Mouse (Mus musculus) adrenal gland, postnatal 36 days (tissue): ENCODE results near the gene Plscr1. TPM values are rescaled to one million over a fixed set of nuclear protein-coding genes. Genes with fewer than 3 reads are reported as not detected.

Experiments used
- DNase-seq, 2 experiments: peaks; one replicate each; pipeline ENCODE4 v3.0.0; 2021; ENCODE audit warnings: mixed read lengths in 1 of 2
- microRNA-seq: library from miRNA; unstranded; fragments of <30 nt; microRNA quantifications from one replicate; pipeline ENCODE4 v1.2.0, GENCODE M21; 2021
- total RNA-seq, 2 experiments: library from RNA; stranded (reverse); gene quantifications; 2 replicates each; pipeline ENCODE4 v1.2.3; 2021

Gene Plscr1
- total RNA-seq, 2 experiments from 2014 or later: 10.5 to 14.1 TPM

DNA sequence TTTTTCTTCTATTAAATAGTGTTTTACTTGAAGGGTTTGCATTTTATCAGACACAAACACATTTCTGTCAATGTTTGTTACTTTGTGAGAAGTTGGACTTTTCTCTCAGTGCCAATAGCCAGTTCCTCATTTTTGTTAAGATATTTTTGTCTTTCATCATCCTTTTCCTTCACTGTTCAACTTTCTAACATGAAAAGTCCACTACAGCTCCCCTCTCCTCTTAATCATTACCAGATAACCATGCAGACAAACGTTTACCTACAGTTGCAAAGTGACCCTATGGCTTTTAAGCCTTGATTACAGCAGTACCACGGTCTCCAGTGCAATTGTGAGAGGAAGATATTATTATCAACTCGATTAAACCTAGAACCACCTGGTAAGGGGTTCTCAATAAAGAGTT is 51.7 kb downstream of the Plscr1 start:
- no peak for DNase-seq

GRCm38 (mm10) chr9:92305075-92305474 is 55.5 kb downstream of the Plscr1 start:
- DNase-seq: no peak

DNA sequence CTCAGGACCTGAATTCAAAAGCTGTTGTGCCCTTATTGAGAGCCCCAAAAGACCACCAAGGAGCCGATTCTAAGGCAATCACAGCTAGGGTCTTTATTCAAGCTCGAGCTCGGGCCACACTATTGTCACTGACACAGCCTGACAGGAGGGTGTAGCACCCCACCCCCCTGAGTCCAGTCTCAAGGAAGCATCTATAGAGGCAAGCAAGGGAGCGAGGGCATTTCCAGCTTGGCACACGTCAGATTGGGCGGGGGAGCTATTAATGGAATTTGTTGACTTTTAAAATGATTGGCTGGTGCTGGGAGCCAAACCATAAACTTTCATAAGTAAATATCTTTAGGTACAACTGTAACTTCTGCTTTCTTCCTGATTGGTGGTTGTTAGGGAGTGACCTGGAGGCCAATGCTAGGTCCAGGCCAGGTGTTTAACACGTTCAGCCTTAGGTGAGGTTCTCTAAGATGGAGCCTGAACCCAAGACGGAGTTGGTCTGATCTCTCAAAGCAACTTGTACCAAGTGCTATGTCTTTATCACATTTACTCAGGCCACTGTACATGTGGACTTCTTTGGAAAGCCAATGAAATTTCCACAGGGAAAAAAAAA is 56.2 kb downstream of the Plscr1 start:
- no peak for DNase-seq

DNA sequence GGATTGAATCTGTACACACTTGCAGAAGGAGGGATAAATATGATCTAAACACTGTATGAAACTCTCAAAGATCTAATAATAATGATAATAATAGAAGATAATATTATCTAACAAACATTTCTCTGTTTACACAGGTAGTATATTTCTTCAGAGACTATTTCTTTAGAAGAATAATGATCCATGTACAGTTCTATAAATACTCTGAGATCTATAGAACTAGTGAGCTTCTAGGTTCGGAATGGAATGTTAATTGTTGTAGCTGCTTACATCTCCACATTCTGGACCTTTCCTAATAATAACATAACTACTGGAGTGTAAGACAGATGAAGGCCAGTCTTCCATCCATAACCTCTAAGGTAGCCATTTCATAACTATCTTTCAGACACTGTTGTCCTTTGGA is 59.5 kb downstream of the Plscr1 start, which contains the start of gene 1700057G04Rik:
1700057G04Rik (plus strand) TSS at position 301 of the 400 bp plus-strand sequence.
- no peak for DNase-seq

DNA sequence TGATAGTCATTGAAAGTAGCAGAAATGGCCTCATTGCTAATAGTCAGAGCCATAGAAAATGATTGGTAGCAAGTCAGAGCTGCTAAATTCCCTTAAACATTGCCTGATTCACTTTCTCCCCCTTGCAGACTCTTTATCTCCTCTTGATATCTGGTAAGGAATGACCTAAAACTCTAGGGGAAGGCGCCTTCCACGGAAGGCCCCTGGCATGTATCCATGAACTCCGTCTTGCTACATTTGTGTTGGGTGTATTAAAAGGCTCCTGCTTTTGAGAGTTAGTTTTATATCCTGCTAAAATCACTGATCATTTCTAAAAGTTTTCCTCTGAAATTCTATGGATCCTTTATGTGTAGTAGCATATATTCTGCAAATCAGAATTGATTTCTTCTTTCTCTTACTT is 67.2 kb downstream of the Plscr1 start:
- peak; percentile 3 to 27 for DNase-seq

Small RNAs within 50 kb of the gene (microRNA-seq; reads per million reads assigned to microRNA genes)
- not detected for gene Mir6386

Other genes with a start within 250 kb of the Plscr1 start
- gene Plscr5, start 56.8 kb upstream of the Plscr1 start, total RNA-seq: not detected
- 10 to 100 TPM; 11.7 to 24.9 TPM for gene Plscr2, start 25.9 kb downstream of the Plscr1 start, total RNA-seq
- gene 1700057G04Rik, start 59.6 kb downstream of the Plscr1 start, total RNA-seq: not detected
- 10 to 100 TPM; 10.7 to 19.2 TPM for gene Plscr4, start 207.6 kb downstream of the Plscr1 start, total RNA-seq